Mouse (Mus musculus) liver, embryonic 11.5 days (tissue): ENCODE measurements at regions not wholly inside any gene's neighbourhood (a gene's known extent, or its start where the extent isn't known, plus 50 kb on each side); places are given as distances from the start of the nearest gene placed in this dataset.

Source experiments
- ATAC-seq: fragments of 200-750 bp; cut with Nextera tagmentation; replicated peaks from 2 replicates; pipeline ENCODE4 v1.8.0; 2017; ENCODE audit warnings: moderate number of reproducible peaks, mild to moderate bottlenecking, moderate TSS enrichment, moderate library complexity; ENCODE audit not compliant: low FRiP score
- DNase-seq: peaks from one replicate; pipeline ENCODE4 v3.0.0-alpha.2; 2017; ENCODE audit warnings: low spot score
- H3K27ac ChIP-seq: fragments of 300-500 bp; sonication (generic); 2 replicates; pipeline ENCODE4 v1.5.1; 2014; ENCODE audit warnings: mild to moderate bottlenecking, low read depth, low read length, control low read depth
- H3K27me3 ChIP-seq: fragments of 300-500 bp; sonication (generic); replicated peaks from 2 replicates; pipeline ENCODE4 v1.6.1; 2014; ENCODE audit warnings: low read length, mixed read lengths; ENCODE audit not compliant: control insufficient read depth, insufficient read depth
- H3K36me3 ChIP-seq: fragments of 300-500 bp; sonication (generic); 2 replicates; pipeline ENCODE4 v1.6.1; 2014; ENCODE audit warnings: mild to moderate bottlenecking, low read length, moderate library complexity, mixed read lengths; ENCODE audit not compliant: control insufficient read depth, insufficient read depth
- H3K4me1 ChIP-seq: fragments of 300-500 bp; sonication (generic); replicated peaks from 2 replicates; pipeline ENCODE4 v1.6.1; 2014; ENCODE audit warnings: low read length, mixed read lengths; ENCODE audit not compliant: control insufficient read depth, insufficient read depth
- H3K4me2 ChIP-seq: fragments of 300-500 bp; sonication (generic); 2 replicates; pipeline ENCODE4 v1.6.1; 2014; ENCODE audit warnings: mild to moderate bottlenecking, control low read depth, moderate library complexity
- H3K4me3 ChIP-seq: fragments of 300-500 bp; sonication (generic); 2 replicates; pipeline ENCODE4 v1.5.1; 2014; ENCODE audit warnings: low read depth, low read length, control low read depth
- H3K9ac ChIP-seq: fragments of 300-500 bp; sonication (generic); 2 replicates; pipeline ENCODE4 v1.6.1; 2014; ENCODE audit warnings: low read depth, low read length, control low read depth
- H3K9me3 ChIP-seq: fragments of 300-500 bp; sonication (generic); 2 replicates; pipeline ENCODE4 v1.6.1; 2016; ENCODE audit warnings: low read length, inconsistent platforms, mixed read lengths; ENCODE audit not compliant: control insufficient read depth
- WGBS: fragments of 180-500 bp; shearing (Covaris S2); extraction: QIAGEN DNeasy Blood & Tissue Kit; methylation state at CpG from one replicate; pipeline ENCODE4 v1.1.7; 2014; 5-methylcytosine and 5-hydroxymethylcytosine counted together

GRCm38 (mm10) chr1:144405031-144405430, 156.0 kb upstream of the Rgs1 start:
- H3K27me3 ChIP-seq: no peaks in the 10 kb centered on the region
- no peak overlapping the region for H3K9ac ChIP-seq
- H3K36me3 ChIP-seq: no peaks in the 10 kb centered on the region
- DNase-seq (no peak), ATAC-seq (no peak)
- no peaks in the 10 kb centered on the region for H3K4me1 ChIP-seq
- WGBS: 72% methylated on average over 3 of the region's 3 CpGs
- H3K4me2 ChIP-seq: no peak overlapping the region
- H3K27ac ChIP-seq: no peak overlapping the region
- H3K4me3 ChIP-seq: no peak overlapping the region
- H3K9me3 ChIP-seq: no peaks in the 10 kb centered on the region

DNA sequence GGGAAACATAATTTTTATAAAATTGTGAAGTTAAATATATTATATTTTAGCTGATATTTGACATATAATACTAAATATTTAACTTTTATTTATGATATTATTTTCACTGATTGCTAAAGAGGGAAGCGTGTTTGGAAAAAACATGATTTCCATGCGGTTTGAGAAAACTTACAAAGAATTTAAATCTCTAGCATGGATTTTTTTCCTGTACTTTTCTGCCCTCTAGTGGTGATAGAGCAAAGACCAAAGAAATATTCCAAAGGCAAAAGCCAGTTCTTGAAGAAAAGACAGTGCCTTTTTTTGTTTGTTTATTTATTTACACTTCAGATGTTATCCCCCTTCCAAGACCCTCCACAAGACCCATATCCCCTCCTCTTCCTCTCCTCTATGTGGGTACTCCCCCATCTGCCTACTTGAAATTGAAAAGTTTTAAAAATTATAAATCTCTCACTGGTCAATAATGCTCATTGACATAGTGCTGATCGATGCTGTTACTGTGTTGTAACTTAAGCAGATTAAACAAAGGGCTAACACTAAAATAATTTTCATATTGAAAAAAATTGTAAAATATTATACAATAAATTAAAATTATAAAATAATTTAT, 131.1 kb upstream of the Rgs1 start:
- no peak overlapping the region for H3K4me3 ChIP-seq
- WGBS: 49% methylated on average over 3 of the region's 3 CpGs
- DNase-seq: no peak
- H3K36me3 ChIP-seq: no peaks in the 10 kb centered on the region
- no peak overlapping the region for H3K9ac ChIP-seq
- H3K27ac ChIP-seq: no peak overlapping the region
- H3K4me2 ChIP-seq: no peak overlapping the region
- H3K4me1 ChIP-seq: no peaks in the 10 kb centered on the region
- ATAC-seq: no peak
- H3K9me3 ChIP-seq: no peaks in the 10 kb centered on the region
- no peaks in the 10 kb centered on the region for H3K27me3 ChIP-seq

GRCm38 (mm10) chr1:144374121-144374520, 125.1 kb upstream of the Rgs1 start:
- H3K27ac ChIP-seq: no peak overlapping the region
- no peak overlapping the region for H3K4me3 ChIP-seq
- no peak for DNase-seq
- no peak overlapping the region for H3K4me2 ChIP-seq
- no peaks in the 10 kb centered on the region for H3K36me3 ChIP-seq
- H3K27me3 ChIP-seq: no peaks in the 10 kb centered on the region
- no peak overlapping the region for H3K9ac ChIP-seq
- no peak for ATAC-seq
- H3K9me3 ChIP-seq: no peaks in the 10 kb centered on the region
- H3K4me1 ChIP-seq: no peaks in the 10 kb centered on the region

DNA sequence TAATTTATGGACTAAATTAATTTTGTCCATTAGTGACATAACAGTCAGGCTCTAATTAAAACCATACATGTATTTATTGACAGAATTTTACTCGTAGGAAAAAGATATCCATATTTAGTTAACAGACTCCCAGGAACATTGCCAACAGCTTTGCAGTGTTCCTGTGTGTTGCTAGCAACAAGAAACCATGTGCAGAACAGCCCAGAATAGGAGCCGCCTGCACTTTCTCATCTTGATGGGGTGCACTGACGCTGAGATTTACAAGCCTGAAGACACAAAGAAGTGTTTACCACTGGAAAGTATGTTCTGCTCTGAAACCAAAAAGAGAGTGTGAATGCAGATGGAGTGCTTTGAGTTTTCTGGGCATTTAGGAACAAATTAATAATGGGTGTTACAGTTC, 118.5 kb upstream of the Rgs1 start:
- Histone ChIP-seq H3K27ac (no peak overlapping the region), H3K36me3 (no peaks in the 10 kb centered on the region), H3K4me2 (no peak overlapping the region), H3K27me3 (no peaks in the 10 kb centered on the region), H3K4me3 (no peak overlapping the region), H3K4me1 (no peaks in the 10 kb centered on the region), H3K9me3 (no peaks in the 10 kb centered on the region), H3K9ac (no peak overlapping the region)
- DNase-seq: no peak
- ATAC-seq: no peak
- WGBS: 74% methylated on average over 3 of the region's 3 CpGs

DNA sequence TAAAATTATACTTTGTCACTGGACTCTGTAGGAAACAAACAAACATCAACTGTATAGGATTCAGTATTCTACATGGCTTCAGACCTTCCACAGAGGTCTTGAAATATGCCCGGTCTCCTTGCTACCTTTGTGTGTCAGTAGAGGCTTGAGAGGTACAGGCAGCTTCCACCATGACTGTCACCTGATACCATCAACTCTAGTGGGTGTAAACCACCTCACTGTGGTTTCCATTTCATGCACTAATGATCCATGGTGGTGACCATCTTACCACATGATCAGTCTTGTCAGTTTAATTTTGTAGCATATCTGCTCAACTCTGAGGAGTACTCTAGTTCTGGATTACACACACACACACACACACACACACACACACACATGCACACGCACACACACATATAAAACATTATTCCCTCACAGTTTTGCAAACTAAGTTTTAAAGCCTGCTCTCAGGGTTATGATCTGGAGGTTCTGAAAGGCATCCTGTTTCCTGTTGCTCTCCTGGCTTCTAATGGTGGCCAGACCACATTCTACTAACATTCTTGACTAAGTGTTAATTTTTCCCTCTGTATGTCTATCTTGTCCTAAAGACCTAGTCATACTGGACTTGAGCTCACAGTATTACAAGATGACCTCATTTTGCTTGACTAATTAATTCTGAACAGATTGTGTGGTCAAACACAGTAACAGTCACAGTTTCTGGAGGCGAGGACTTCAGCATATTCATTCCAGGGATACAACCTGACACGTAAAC, 106.7 kb upstream of the Rgs1 start:
- ATAC-seq (no peak), DNase-seq (no peak)
- Histone ChIP-seq H3K4me2 (no peak overlapping the region), H3K4me3 (no peak overlapping the region), H3K27me3 (no peaks in the 10 kb centered on the region), H3K36me3 (no peaks in the 10 kb centered on the region), H3K9me3 (no peaks in the 10 kb centered on the region), H3K9ac (no peak overlapping the region), H3K4me1 (no peaks in the 10 kb centered on the region), H3K27ac (no peak overlapping the region)
- WGBS: 81% methylated on average over 4 of the region's 4 CpGs

GRCm38 (mm10) chr1:144355041-144355440, 106.0 kb upstream of the Rgs1 start:
- no peak for DNase-seq
- no peak for ATAC-seq
- H3K4me1 ChIP-seq: no peaks in the 10 kb centered on the region
- H3K9me3 ChIP-seq: no peaks in the 10 kb centered on the region
- no peak overlapping the region for H3K9ac ChIP-seq
- no peaks in the 10 kb centered on the region for H3K36me3 ChIP-seq
- H3K27ac ChIP-seq: no peak overlapping the region
- WGBS: 78% methylated on average over 3 of the region's 3 CpGs
- no peak overlapping the region for H3K4me2 ChIP-seq
- H3K27me3 ChIP-seq: no peaks in the 10 kb centered on the region
- H3K4me3 ChIP-seq: no peak overlapping the region

DNA sequence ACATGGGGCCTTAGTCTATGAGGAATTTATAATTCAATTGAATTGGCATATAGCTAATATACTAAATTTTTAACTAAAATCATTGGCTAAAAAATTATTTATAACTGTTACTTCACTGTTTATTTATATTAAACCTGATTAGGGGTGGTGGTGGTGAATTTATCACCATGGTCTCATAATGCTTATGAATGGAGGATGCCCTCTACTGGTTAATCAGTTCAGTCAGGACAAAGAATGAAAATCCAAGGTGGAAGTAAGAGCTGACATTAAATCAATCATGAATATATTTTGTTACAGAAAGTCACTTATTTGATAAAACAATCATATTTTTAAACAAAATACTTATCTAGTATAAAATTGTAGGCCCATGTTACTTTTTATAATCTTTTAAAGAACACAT, 104.3 kb upstream of the Rgs1 start:
- no peaks in the 10 kb centered on the region for H3K27me3 ChIP-seq
- H3K9ac ChIP-seq: no peak overlapping the region
- no peak for DNase-seq
- no peak overlapping the region for H3K4me2 ChIP-seq
- no peaks in the 10 kb centered on the region for H3K9me3 ChIP-seq
- no peaks in the 10 kb centered on the region for H3K36me3 ChIP-seq
- no peak for ATAC-seq
- H3K27ac ChIP-seq: no peak overlapping the region
- H3K4me3 ChIP-seq: no peak overlapping the region
- no peaks in the 10 kb centered on the region for H3K4me1 ChIP-seq

- no peaks in the 10 kb centered on the region for H3K36me3 ChIP-seq
Measured at GRCm38 (mm10) chr1:144343820-144344219, 94.8 kb upstream of the Rgs1 start.

GRCm38 (mm10) chr1:144343299-144343698, 94.3 kb upstream of the Rgs1 start:
- H3K4me3 ChIP-seq: no peak overlapping the region
- ATAC-seq: no peak
- no peak for DNase-seq
- H3K9me3 ChIP-seq: no peaks in the 10 kb centered on the region
- no peak overlapping the region for H3K4me2 ChIP-seq
- WGBS: 74% methylated on average over 5 of the region's 5 CpGs
- no peaks in the 10 kb centered on the region for H3K4me1 ChIP-seq
- H3K27me3 ChIP-seq: no peaks in the 10 kb centered on the region
- no peak overlapping the region for H3K9ac ChIP-seq
- no peaks in the 10 kb centered on the region for H3K36me3 ChIP-seq
- no peak overlapping the region for H3K27ac ChIP-seq

More at GRCm38 (mm10) chr1:144343820-144344219, 94.8 kb upstream of the Rgs1 start:
- Histone ChIP-seq H3K9me3 (no peaks in the 10 kb centered on the region), H3K9ac (no peak overlapping the region), H3K4me2 (no peak overlapping the region), H3K27ac (no peak overlapping the region), H3K4me3 (no peak overlapping the region), H3K27me3 (no peaks in the 10 kb centered on the region), H3K4me1 (no peaks in the 10 kb centered on the region)
- DNase-seq (no peak), ATAC-seq (no peak)
- WGBS: 92% methylated on average over 1 of the region's 1 CpGs
